Mouse (Mus musculus) frontal cortex, adult 2 months (tissue): ENCODE data around the gene Rhbdf2. TPM values are rescaled to one million over a fixed set of nuclear protein-coding genes. Genes with fewer than 3 reads are reported as not detected.
"Not testable (repeated sequence)": the region's sequence is repeated elsewhere in the genome, so short reads cannot be mapped to it uniquely, and the experiment has no call there.

Experiments used
- DNase-seq, 2 experiments: peaks; one replicate each; pipeline ENCODE4 v3.0.0; 2022; ENCODE audit warnings: low spot score in 1 of 2; ENCODE audit errors: extremely low spot score in 1 of 2
- polyA plus RNA-seq: library from polyadenylated mRNA; depleted of rRNA; stranded (reverse); fragments of >200 nt; gene quantifications from 2 replicates; pipeline ENCODE4 v1.2.3, GENCODE M21; 2012

Rhbdf2 gene
- polyA plus RNA-seq, 1 experiment = 2.0 TPM

- DNase-seq = no peak
Measured at GRCm38 (mm10) chr11:116644225-116645112, 17.6 kb upstream of the Rhbdf2 start.

DNA sequence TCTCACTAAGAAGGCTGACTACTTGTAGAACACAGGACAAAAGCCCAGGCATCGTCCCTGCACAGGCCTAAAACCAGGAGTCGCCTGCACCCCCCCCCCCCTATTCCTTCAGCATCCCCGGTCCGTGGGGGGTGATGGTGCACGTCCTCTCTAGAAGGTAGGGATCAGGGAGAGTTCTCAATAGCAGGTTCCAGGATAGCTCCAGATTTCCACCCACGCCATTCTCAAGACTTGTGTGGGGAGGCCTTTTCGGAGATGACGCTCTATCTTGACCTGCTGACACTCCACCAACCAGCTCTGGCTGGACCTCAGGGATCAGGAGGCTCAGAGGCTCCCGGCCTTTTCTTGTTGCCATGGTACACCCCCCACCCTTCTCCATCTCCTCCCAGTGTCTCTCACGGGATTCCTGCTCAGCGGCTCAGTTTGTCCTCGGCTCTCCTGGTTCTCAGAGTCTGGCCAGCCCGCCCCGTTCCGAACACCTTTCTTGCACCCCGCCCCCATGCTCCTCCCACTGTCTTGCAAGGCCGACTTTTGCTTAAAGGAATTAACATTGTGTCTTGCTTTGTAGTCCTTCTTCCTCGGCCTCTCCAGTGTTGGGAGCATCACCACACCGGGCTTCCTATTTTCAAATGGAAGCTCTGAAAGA, 16.9 kb upstream of the Rhbdf2 start:
- DNase-seq = no peak

GRCm38 (mm10) chr11:116642681-116643578, 16.1 kb upstream of the Rhbdf2 start:
- peak; percentile 65 to 97 for DNase-seq

DNA sequence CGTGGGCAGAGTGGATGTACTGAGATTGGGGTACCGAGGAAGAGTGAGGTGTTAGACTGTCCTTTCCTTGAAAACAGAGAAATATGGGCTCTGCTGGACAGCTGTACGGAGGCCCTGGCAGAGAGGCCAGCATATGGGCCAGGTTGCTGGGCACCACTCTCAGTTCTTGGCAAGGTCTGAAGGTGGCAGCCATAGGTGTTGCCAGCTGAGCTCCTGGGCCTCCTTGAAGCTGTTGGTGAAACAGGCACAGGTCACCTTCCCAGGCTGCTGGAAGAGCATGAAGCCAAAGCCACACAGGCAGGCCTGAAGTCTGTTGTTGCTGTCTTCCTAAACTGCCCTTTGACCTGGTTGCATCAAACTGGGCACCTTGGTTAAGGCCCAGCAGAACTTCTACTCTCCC, 14.9 kb upstream of the Rhbdf2 start:
- no peak for DNase-seq

GRCm38 (mm10) chr11:116641168-116641567, 14.3 kb upstream of the Rhbdf2 start:
- no peak for DNase-seq

- not testable (repeated sequence) for DNase-seq
Measured at GRCm38 (mm10) chr11:116636607-116637006, 9.8 kb upstream of the Rhbdf2 start.

DNA sequence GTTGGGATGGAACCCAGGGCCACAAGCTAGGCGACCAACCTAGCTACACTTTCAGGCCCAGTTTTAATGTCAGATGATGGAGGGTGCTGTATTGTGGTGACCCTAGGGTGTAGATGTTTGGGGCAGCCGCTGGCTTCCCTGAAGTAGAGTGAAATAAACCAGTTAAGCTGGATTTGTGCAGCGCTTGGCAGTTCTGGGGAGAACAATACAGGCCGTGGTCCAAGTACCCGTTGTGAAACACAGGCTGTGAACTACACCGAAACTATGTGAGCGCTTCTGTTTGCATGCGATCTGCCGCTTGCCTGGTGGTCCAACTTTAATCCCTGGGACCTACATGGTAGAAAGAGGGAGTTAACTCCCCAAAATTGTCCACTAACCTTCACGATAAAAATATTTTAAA, 6.1 kb upstream of the Rhbdf2 start:
- no peak for DNase-seq

DNA sequence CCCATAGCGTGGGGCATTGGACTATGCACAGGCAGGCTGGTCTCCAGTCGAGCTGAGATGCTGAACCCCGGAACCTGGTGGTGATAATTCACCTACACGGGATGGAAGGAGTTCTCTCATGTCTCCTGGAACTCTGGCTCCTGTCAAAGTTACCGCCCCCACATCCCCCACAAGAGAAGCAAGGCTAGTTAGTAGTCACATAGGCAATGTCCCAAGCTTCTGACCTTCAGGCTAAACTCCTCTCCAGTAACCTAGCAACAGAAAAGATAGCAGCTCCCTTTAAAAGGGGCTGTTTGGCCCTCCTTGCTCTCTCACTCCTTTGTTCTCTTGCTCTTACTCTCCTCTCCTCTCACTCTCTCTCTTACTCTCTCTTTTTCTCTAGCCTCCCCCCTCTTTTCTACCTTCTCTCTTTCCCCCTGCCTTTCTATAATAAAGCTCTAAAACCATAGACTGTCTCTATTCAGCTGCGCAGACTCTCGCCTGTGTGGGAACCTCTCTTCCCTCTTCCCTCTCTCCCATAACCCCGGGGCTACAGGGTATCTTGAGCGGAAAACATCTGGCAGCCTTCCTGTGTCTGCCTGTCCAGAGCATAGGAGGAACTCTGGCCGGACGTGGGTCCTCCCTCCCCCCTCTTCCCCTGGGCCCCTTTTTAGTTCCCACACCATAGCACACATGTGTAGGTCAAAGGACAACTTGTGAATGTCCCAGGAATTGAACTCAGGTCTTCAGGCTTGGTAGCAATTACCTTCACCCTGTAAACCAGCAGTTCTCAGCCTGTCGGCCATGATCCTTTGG, 3.5 kb upstream of the Rhbdf2 start:
- no peak for DNase-seq

- DNase-seq = no peak
Measured at GRCm38 (mm10) chr11:116629472-116629871, 2.7 kb upstream of the Rhbdf2 start.

GRCm38 (mm10) chr11:116628712-116629111, 1.9 kb upstream of the Rhbdf2 start:
- peak; percentile 79 to 96 for DNase-seq

GRCm38 (mm10) chr11:116627072-116628020, 527 bp upstream of the Rhbdf2 start:
- DNase-seq = no peak

GRCm38 (mm10) chr11:116625081-116626000, 1.5 kb downstream of the Rhbdf2 start:
- DNase-seq = peak in 1 of 2 experiments; percentile 48

DNA sequence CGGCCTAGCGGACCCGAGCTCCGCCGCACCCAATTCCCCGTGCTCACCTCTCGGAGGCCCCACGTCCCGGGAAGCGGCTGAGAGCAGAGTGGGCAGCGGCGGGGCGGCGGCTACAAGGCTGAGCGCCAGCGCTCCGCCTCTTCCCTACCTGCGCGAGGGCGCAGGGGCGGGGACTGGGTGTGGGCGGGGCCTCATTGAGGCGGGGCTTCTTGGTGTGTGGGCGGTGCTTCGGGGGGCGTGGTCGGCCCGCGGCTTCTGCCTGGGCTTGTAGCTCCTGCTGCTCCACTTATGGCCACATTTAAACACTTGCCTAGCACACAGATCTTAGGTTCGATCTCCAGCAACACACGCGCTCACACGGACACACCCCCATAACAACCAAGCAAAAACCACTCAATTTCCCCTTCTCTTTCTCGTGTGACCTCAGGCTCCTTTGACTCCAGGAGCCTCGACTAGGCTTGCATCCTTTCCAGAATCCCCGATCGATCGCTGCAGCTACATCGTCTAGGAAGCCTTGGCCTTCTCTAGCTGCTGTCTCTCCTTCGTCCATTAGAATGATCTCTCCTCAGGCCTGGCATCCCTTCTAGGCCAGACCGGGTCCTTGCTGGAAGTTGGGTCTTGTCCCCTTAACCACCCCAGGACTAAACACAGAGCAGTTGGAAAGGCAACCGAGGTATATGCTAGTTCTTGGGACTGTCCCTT, 2.5 kb downstream of the Rhbdf2 start:
- no peak for DNase-seq

DNA sequence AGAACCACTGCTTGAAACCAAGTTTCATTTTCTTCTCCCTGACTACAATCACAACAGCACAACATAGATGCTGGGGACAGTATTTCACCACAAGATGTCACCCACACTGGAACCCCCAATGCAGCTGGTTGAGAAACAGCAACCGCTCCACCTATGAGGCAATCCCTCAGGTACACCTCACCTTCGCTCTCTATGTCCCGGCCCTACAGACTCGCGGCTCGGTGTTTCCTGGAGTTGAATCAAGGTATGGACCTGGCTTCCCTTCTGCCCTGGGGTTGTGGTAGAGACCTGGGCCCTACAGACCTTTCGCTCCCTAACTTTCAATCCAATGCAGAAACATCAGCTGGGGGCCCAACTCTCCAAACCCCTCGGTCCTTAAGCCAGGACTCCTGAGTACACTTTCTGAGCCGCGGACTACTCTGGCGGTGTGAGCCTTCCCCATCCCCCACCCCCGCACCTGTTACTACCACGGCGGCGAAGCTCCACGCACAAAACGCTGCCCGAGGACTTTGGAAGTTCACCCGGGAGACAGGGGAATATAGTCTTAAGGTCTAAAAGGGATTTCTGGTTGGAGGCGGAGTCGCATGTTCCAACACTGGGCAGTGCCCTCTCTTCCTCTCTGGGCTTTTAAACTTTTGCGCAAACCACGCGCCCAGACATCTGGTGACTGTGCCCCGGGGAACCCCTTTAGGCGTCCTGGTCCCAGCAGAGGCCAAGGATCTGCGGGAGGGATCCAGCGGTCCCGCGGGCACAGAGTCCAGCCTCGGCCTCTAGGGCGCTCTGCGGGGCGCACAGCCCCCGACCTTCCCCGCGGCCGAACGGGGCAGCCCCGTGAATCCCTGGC, 3.3 kb downstream of the Rhbdf2 start:
- DNase-seq = no peak

GRCm38 (mm10) chr11:116621258-116621704, 5.5 kb downstream of the Rhbdf2 start:
- DNase-seq = no peak

- DNase-seq = no peak
Measured at GRCm38 (mm10) chr11:116620559-116621253, 6.1 kb downstream of the Rhbdf2 start.
